Mouse (Mus musculus) stomach, postnatal 0 days (tissue): ENCODE measurements around the gene Fgfr4.

Experiments
- CTCF ChIP-seq: IDR thresholded peaks from 2 replicates; pipeline ENCODE4 v1.5.1; 2016; ENCODE audit warnings: antibody characterized with exemption, low read depth, mild to moderate bottlenecking, moderate library complexity
- EP300 ChIP-seq: optimal IDR thresholded peaks from 2 replicates; pipeline ENCODE3; 2016; ENCODE audit warnings: antibody characterized with exemption

DNA sequence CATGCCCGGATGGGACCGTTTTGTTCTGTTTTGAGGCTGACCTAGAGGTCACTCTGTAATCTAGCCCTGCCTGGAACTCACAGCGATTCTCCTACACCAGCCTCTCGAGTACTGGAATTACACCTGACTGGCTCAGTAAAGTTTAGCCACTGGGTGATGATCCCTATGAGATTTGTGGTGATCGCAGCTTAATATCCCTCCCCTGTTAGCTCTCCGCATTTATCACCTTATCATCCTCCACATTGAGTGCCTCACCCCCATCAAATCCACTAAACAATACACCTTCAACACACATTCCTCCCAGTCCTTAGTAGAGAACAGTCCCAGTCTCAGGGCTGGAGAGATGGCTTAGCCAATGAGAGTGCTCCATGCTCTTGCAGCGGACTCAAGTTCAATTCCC, 9.9 kb downstream of the Fgfr4 start:
- TF ChIP-seq CTCF (no peak), EP300 (no peak)
